Mouse (Mus musculus) gonadal fat pad, adult 2 months (tissue): Measurements from ENCODE around the gene Wipf3. TPM values are rescaled to one million over a fixed set of nuclear protein-coding genes. Genes with fewer than 3 reads are reported as not detected.

Experiments used
- DNase-seq: peaks from one replicate; pipeline ENCODE4 v3.0.0-alpha.2; 2012; ENCODE audit warnings: low read depth
- polyA plus RNA-seq: library from polyadenylated mRNA; depleted of rRNA; stranded (reverse); fragments of >200 nt; gene quantifications from 2 replicates; pipeline ENCODE4 v1.2.3, GENCODE M21; 2012

Gene Wipf3
- polyA plus RNA-seq, 1 experiment: 10.8 TPM

- DNase-seq: no peak
These were observed 2.8 kb downstream of the Wipf3 start for GRCm38 (mm10) chr6:54432191-54432590.

- DNase-seq: no peak
These were observed 3.6 kb downstream of the Wipf3 start for GRCm38 (mm10) chr6:54432806-54433545.

- no peak for DNase-seq
These were observed 4.8 kb downstream of the Wipf3 start for GRCm38 (mm10) chr6:54434171-54434570.

- DNase-seq: no peak
These were observed 6.3 kb downstream of the Wipf3 start for GRCm38 (mm10) chr6:54435663-54436062.

- no peak for DNase-seq
These were observed 6.9 kb downstream of the Wipf3 start for GRCm38 (mm10) chr6:54436286-54436685.

- no peak for DNase-seq
These were observed 9.1 kb downstream of the Wipf3 start for GRCm38 (mm10) chr6:54438510-54438909.

GRCm38 (mm10) chr6:54440658-54441057 is 11.3 kb downstream of the Wipf3 start:
- no peak for DNase-seq

GRCm38 (mm10) chr6:54443657-54444056 is 14.3 kb downstream of the Wipf3 start:
- no peak for DNase-seq

GRCm38 (mm10) chr6:54444086-54444485 is 14.7 kb downstream of the Wipf3 start:
- DNase-seq: no peak

- no peak for DNase-seq
These were observed 15.9 kb downstream of the Wipf3 start for GRCm38 (mm10) chr6:54445249-54445818.

- no peak for DNase-seq
These were observed 17.9 kb downstream of the Wipf3 start for GRCm38 (mm10) chr6:54447353-54447752.

- DNase-seq: no peak
These were observed 30.3 kb downstream of the Wipf3 start for GRCm38 (mm10) chr6:54459661-54460060.

GRCm38 (mm10) chr6:54460172-54460914 is 30.9 kb downstream of the Wipf3 start:
- no peak for DNase-seq

GRCm38 (mm10) chr6:54460915-54461671 is 31.7 kb downstream of the Wipf3 start:
- no peak for DNase-seq

- DNase-seq: no peak
These were observed 33.4 kb downstream of the Wipf3 start for GRCm38 (mm10) chr6:54462766-54463165.

GRCm38 (mm10) chr6:54463701-54464458 is 34.5 kb downstream of the Wipf3 start:
- DNase-seq: no peak

GRCm38 (mm10) chr6:54464926-54465325 is 35.5 kb downstream of the Wipf3 start:
- DNase-seq: no peak

GRCm38 (mm10) chr6:54467371-54467770 is 38.0 kb downstream of the Wipf3 start:
- DNase-seq: no peak

GRCm38 (mm10) chr6:54471866-54472265 is 42.5 kb downstream of the Wipf3 start:
- no peak for DNase-seq

GRCm38 (mm10) chr6:54472846-54473715 is 43.7 kb downstream of the Wipf3 start:
- no peak for DNase-seq
